Mouse (Mus musculus): Measurements from ENCODE around the gene Rerg.
"Not testable (repeated sequence)": the region's sequence is repeated elsewhere in the genome, so short reads cannot be mapped to it uniquely, and the experiment has no call there.

The Rerg gene

DNA sequence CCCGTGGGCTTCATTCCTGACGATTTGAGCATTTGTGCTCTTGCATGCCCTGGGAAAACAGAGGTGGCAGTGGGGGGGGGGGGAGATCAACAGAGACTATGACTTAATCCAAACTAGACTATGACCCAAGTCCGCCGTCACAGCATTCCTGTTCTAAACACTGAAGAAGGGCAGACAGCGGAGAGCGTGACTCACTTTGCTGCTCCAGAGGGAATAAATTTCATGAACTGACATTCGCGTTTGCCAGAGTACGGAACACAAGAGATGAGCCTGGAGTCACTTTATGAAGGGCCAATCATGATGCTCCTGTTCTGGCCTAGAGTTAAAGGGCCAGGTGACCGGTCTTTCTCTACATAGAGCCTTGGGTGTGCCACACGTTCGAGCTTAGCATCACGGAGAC is 93.6 kb downstream of the Rerg start:
- no peak for DNase-seq (ENCODE audit: low spot score in 2 of 2)

DNA sequence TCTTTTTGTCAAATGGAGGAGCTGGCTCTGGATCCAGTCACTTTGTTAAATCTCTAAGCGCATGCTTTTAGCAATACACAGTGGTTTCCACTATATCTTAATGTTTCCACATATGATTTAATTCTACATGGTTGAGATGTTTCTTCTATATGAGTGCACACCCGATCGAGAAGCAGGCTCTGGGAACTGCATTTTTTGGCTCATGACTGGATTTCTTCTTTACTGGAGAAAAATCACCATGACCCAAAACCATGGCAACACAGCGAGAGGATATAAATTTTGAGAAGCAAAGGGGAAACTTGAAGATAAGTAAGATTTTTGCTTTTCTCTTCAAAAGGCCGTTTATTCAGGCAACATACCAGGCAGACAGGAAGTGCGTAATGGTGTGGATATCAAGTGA is 94.1 kb downstream of the Rerg start:
- no peak for DNase-seq (ENCODE audit: low spot score in 2 of 2)

GRCm38 (mm10) chr6:137072256-137072655 is 98.0 kb downstream of the Rerg start:
- DNase-seq (ENCODE audit: low spot score in 2 of 2) = no peak

DNA sequence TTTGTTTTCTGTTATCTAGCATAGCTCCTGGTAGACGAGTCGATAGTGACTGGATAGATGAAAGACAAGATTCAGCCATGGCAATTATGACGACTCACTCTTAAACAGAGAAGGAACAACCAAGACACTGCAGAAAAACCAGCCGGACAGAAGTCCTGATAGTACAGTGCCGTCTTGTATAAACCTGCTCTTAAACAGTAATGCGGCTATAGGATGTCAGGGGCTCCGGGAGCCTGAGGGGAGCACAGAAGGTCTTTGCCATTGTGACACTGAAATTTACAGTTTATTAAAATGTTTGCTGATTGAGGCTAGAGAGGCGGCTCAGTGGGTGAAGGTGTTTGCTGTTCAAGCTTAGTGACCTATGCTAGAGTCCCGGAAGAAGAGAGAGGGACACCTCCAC is 98.8 kb downstream of the Rerg start:
- no peak for DNase-seq (ENCODE audit: low spot score in 2 of 2)

- DNase-seq (ENCODE audit: low spot score in 2 of 2) = no peak
These were observed 104.8 kb downstream of the Rerg start for GRCm38 (mm10) chr6:137065506-137065905.

GRCm38 (mm10) chr6:137064786-137065185 is 105.5 kb downstream of the Rerg start:
- DNase-seq (ENCODE audit: low spot score in 2 of 2) = no peak

- no peak for DNase-seq (ENCODE audit: low spot score in 2 of 2)
These were observed 106.9 kb downstream of the Rerg start for GRCm38 (mm10) chr6:137063239-137063940.

GRCm38 (mm10) chr6:137061880-137062531 is 108.3 kb downstream of the Rerg start:
- DNase-seq (ENCODE audit: low spot score in 2 of 2) = no peak

DNA sequence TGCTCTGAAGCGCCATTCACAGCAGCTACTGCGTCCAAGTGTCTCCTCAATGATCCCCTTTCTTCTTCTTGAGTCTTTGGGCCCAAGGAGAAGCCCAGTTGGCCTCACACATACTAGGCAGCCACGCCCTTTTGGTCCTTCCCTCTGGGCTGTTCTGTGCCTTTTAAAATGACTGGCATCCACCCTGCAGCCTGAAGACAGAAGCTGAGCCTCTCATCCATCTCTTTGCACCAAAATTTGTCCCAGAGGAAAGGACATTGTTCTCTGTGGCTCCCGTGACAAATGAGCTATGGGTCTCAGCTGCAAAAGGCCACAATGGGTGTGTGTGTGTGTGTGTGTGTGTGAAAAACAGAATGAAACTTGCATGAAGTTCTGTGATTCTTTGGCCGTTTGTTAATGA is 109.7 kb downstream of the Rerg start:
- DNase-seq (ENCODE audit: low spot score in 2 of 2) = no peak

- DNase-seq (ENCODE audit: low spot score in 2 of 2) = no peak
These were observed 112.0 kb downstream of the Rerg start for GRCm38 (mm10) chr6:137058257-137058656.

GRCm38 (mm10) chr6:137054073-137054472 is 116.2 kb downstream of the Rerg start:
- no peak for DNase-seq (ENCODE audit: low spot score in 2 of 2)

- no peak for DNase-seq (ENCODE audit: low spot score in 2 of 2)
These were observed 116.8 kb downstream of the Rerg start for GRCm38 (mm10) chr6:137053464-137053863.

GRCm38 (mm10) chr6:137053006-137053405 is 117.3 kb downstream of the Rerg start:
- no peak for DNase-seq (ENCODE audit: low spot score in 2 of 2)

GRCm38 (mm10) chr6:137047036-137047435 is 123.3 kb downstream of the Rerg start:
- DNase-seq (ENCODE audit: low spot score in 2 of 2) = no peak

GRCm38 (mm10) chr6:137045011-137045504 is 125.2 kb downstream of the Rerg start:
- no peak for DNase-seq (ENCODE audit: low spot score in 2 of 2)

GRCm38 (mm10) chr6:137035611-137036395 is 134.5 kb downstream of the Rerg start:
- not testable (repeated sequence) for DNase-seq (ENCODE audit: low spot score in 2 of 2)

GRCm38 (mm10) chr6:137030611-137031097 is 139.6 kb downstream of the Rerg start:
- DNase-seq (ENCODE audit: low spot score in 2 of 2) = no peak

DNA sequence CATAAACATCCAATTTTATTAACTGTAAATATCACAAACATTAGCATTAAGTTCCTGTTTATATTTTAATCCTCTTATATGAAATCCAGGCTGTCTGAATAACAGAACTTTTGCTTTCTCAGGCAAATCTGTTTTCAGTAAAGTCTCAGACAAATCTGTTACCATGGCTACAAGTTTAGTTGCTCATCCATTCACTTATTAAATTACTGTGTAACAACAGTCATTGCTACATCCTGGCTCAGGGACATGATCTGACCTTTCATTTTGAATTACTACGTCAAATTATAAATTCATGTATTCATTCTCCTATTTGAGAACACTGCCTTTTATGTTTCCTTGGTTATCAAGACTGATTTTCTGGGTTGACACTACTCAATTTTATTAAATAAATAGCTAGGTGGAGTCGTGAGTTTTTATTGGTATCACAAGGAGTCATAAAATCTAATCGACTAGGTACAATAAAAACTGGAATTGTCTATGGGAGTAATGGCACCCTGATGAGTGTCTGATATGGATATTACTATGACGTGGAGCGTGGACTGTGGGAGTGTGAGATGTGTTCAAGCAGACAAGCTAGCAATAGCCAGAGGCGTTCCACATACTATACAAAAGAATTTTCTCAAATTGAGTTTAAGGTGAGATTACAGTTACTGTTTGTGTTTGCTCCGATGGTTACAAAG is 140.2 kb downstream of the Rerg start:
- DNase-seq (ENCODE audit: low spot score in 2 of 2) = no peak

DNA sequence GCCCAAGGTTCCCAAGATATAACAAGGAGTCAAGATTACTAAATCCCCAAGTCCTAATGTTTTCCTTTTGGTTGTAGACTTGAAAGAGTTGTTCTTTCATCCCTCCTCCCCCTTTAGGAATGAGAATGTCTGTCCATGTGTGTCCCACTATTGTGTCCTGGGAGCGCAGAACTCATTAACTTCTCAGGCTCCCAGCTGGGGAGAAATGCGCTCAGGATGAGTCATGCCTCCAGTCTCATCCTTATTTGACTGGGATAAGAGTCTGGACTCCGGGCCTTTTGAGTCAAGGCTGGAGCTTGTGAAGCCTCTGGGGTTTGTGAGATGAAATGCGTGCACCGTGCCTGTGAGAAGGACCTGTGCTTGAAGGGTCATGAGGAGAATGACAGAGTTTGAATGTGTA is 144.8 kb downstream of the Rerg start:
- no peak for DNase-seq (ENCODE audit: low spot score in 2 of 2)

DNA sequence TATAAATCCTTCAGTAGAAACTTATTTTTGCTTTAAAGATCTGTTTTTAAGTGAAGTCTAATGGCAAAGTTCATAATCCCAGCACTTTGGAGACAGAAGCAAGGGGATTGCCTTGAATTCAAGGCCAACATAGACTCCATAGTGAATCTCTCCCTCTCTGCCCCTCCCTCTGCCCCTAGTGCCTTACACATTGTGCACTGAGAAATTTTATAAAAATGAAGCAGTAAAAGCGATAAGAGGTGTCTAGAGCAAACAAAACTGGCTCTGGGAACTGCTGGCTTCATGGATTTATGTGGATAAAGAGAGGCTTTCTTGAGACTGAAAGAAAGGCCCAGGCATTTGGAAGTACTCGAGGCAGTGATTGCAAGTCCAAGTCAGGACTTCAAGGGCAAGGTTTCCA is 145.8 kb downstream of the Rerg start:
- no peak for DNase-seq (ENCODE audit: low spot score in 2 of 2)

- DNase-seq (ENCODE audit: low spot score in 2 of 2) = no peak
These were observed 152.9 kb downstream of the Rerg start for GRCm38 (mm10) chr6:137017216-137017973.
